Mouse (Mus musculus): ENCODE data around the gene Lypd6. TPM values are rescaled to one million over a fixed set of nuclear protein-coding genes. Genes with fewer than 3 reads are reported as not detected.

Gene Lypd6
- total RNA-seq, 2 experiments from 2014 or later, result 0.57 to 1.1 TPM

GRCm38 (mm10) chr2:50163608-50164007 lies 97.4 kb downstream of the Lypd6 start:
- no peak for DNase-seq
- intact Hi-C loops (cut with DNase I), result no loop called here

GRCm38 (mm10) chr2:50165277-50165676 lies 99.0 kb downstream of the Lypd6 start:
- intact Hi-C loops (cut with DNase I), result no loop called here
- DNase-seq, result no peak

GRCm38 (mm10) chr2:50166082-50166481 lies 99.9 kb downstream of the Lypd6 start:
- intact Hi-C loops (cut with DNase I), result no loop called here
- no peak for DNase-seq

GRCm38 (mm10) chr2:50173730-50174528 lies 107.7 kb downstream of the Lypd6 start:
- intact Hi-C loops (cut with DNase I), result no loop called here
- no peak for DNase-seq

- intact Hi-C loops (cut with DNase I), result no loop called here
- no peak for DNase-seq
Observed at GRCm38 (mm10) chr2:50175709-50176108, 109.5 kb downstream of the Lypd6 start.

- intact Hi-C loops (cut with DNase I), result no loop called here
- no peak for DNase-seq
Observed at GRCm38 (mm10) chr2:50179164-50179563, 112.9 kb downstream of the Lypd6 start.

- intact Hi-C loops (cut with DNase I), result no loop called here
- no peak for DNase-seq
Observed at GRCm38 (mm10) chr2:50180423-50180822, 114.2 kb downstream of the Lypd6 start.

GRCm38 (mm10) chr2:50181332-50181731 lies 115.1 kb downstream of the Lypd6 start:
- no peak for DNase-seq
- intact Hi-C loops (cut with DNase I), result no loop called here

- intact Hi-C loops (cut with DNase I), result no loop called here
Observed at GRCm38 (mm10) chr2:50186711-50187405, 120.6 kb downstream of the Lypd6 start.

GRCm38 (mm10) chr2:50188856-50189255 lies 122.6 kb downstream of the Lypd6 start:
- intact Hi-C loops (cut with DNase I), result no loop called here
- DNase-seq, result no peak

More at GRCm38 (mm10) chr2:50186711-50187405, 120.6 kb downstream of the Lypd6 start:
- no peak for DNase-seq

GRCm38 (mm10) chr2:50196681-50197080 lies 130.5 kb downstream of the Lypd6 start:
- no peak for DNase-seq
- intact Hi-C loops (cut with DNase I), result no loop called here

- intact Hi-C loops (cut with DNase I), result no loop called here
- no peak for DNase-seq
Observed at GRCm38 (mm10) chr2:50197801-50198200, 131.6 kb downstream of the Lypd6 start.

GRCm38 (mm10) chr2:50200541-50200940 lies 134.3 kb downstream of the Lypd6 start:
- DNase-seq, result no peak
- intact Hi-C loops (cut with DNase I), result no loop called here

GRCm38 (mm10) chr2:50220574-50220973 lies 154.3 kb downstream of the Lypd6 start:
- intact Hi-C loops (cut with DNase I), result no loop called here
- no peak for DNase-seq

GRCm38 (mm10) chr2:50225019-50225418 lies 158.8 kb downstream of the Lypd6 start:
- intact Hi-C loops (cut with DNase I), result no loop called here
- no peak for DNase-seq

- intact Hi-C loops (cut with DNase I), result no loop called here
Observed at GRCm38 (mm10) chr2:50233491-50233890, 167.3 kb downstream of the Lypd6 start.

More at GRCm38 (mm10) chr2:50233491-50233890, 167.3 kb downstream of the Lypd6 start:
- DNase-seq, result no peak

Other genes with a start within 250 kb of the Lypd6 start
- 100 to 1,000 TPM; 104 TPM for gene Mmadhc, start 230.4 kb downstream of the Lypd6 start, total RNA-seq (2021)